Mouse (Mus musculus): Measurements from ENCODE around the gene Mxi1. TPM values are rescaled to one million over a fixed set of nuclear protein-coding genes. Genes with fewer than 3 reads are reported as not detected.
"Not testable (repeated sequence)": the region's sequence is repeated elsewhere in the genome, so short reads cannot be mapped to it uniquely, and the experiment has no call there.

Gene Mxi1
- total and polyA plus RNA-seq, 3 experiments, result 10.6 to 19.9 (median 18.9) TPM

DNA sequence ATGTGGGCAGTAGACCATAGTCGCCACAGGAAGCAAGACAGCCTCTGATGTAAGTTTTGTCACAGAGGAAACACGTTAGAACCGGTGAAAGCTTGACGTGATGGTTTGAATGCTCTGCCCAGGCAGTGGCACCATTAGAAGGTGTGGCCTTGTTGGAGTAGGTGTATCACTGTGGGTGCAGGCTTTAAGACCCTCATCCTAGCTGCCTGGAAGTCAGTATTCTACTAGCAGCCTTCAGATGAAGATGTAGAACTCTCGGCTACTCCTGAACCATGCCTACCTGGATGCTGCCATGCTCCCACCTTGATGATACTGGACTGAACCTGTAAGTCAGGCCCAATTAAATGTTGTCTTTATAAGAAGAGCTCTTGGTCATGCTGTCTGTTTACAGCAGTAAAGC is 85.5 kb downstream of the Mxi1 start:
- H3K9me3 ChIP-seq (replicated peaks; ENCODE audit: low read length); H3K79me2 ChIP-seq (replicated peaks; ENCODE audit: control insufficient read depth, extremely low read depth, insufficient read depth, poor library complexity, severe bottlenecking); H3K27me3 ChIP-seq (replicated peaks); dilution Hi-C loops (cut with MboI; ENCODE audit: extremely low pct_ligation_motif_present, extremely low pct_unique_long_range_greater_than_20kb, low sequenced_read_pairs): not testable (repeated sequence)
- H3K27ac ChIP-seq (ENCODE audit: insufficient read depth, low read depth), result peak overlapping the region; percentile 95
- H3K4me3 ChIP-seq (replicated peaks in 1 of 3; ENCODE audit: low read depth in 2 of 3, low read length in 2 of 3, poor library complexity in 1 of 3), result peak overlapping the region; percentile 42 to 58 (median 44)
- in situ Hi-C loops (cut with MboI; ENCODE audit: low pct_ligation_motif_present, low pct_unique_long_range_greater_than_20kb, low sequenced_read_pairs), result loop anchor here (10.0 to 25.0 kb wide), 2 partner anchors 189 to 366 kb away; partner anchors contain the start of gene Nutf2-ps1
- H3K36me3 ChIP-seq (replicated peaks in 1 of 2; ENCODE audit: control insufficient read depth in 1 of 2, insufficient read depth in 1 of 2, low read length in 1 of 2), result peaks cover 0 to 11% of the 10 kb centered on the region in 2 experiments
- DNase-seq (ENCODE audit: extremely low read depth), result peak; percentile 75
- TF ChIP-seq ELF1 (IDR thresholded peaks at IDR 0.05; ENCODE audit: low read depth, low read length) (peak; percentile 12; the same call in 1 of the 2 replicates), POLR2AphosphoS2 (IDR thresholded peaks at IDR 0.05; ENCODE audit: low read depth, low read length) (0 out of 2 replicates have a peak, but pooled peaks have one; percentile 20), GABPA (IDR thresholded peaks at IDR 0.05; ENCODE audit: insufficient replicate concordance, low read depth, low read length) (0 out of 2 replicates have a peak, but pooled peaks have one; percentile 21), ETS1 (conservative IDR thresholded peaks at IDR 0.05; ENCODE audit: low read depth, low read length) (peak; percentile 44), MYC (IDR thresholded peaks at IDR 0.05; ENCODE audit: low read depth, low read length) (0 out of 2 replicates have a peak, but pooled peaks have one; percentile 29), TBP (conservative IDR thresholded peaks at IDR 0.05; ENCODE audit: low read depth, low read length) (peak; percentile 56), MXI1 (IDR thresholded peaks at IDR 0.05; ENCODE audit: low read depth, low read length) (peak; percentile 41; the same call in 1 of the 2 replicates), ZMIZ1 (IDR thresholded peaks at IDR 0.05; ENCODE audit: low read depth, low read length) (peak; percentile 59)
- H3K9ac ChIP-seq (ENCODE audit: insufficient read depth, low read depth), result peak overlapping the region; percentile 74; the same call in 1 of the 2 replicates
- peaks cover 25 to 68% of the 10 kb centered on the region in 2 experiments for H3K4me1 ChIP-seq (ENCODE audit: control insufficient read depth in 1 of 2, insufficient read depth in 2 of 2)
- peak overlapping the region; percentile 86 for H3K4me2 ChIP-seq (ENCODE audit: insufficient read depth, low read depth, poor library complexity, severe bottlenecking)

DNA sequence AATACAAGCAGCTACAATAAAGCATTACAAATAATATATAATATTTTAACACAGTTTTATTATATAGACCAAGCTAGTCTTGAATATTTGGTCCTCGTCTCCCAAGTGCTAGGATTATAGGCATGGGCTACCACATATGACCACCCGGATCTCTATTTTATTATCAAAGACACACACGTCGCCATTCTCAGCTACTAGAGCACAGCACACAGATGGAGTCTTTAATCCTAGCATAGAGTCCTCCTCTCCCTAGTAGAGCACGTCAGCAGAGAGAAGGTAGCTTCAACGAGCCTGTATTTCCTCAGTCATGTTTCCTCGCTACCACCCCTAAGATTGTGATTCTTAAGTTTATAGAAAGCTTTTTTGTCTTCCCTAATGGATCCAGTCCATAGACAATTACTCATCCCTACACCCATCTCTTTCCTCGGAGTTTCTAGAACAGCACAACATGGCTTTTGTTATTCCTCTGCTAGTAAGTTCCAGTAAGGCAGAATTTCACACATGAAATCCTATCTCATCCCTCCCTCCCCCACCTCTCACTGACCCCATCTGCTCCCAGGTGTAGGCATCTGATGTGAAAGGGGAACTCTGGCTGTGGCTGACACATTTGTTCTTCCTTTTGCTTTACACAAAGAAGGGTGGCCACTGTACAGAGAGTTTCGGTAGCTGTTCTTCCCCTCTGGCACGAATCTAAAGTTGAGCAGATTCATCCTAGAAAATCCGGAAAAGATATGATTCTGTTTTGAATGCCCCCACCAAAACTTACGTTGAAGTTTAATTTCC is 87.3 kb downstream of the Mxi1 start:
- peak overlapping the region in 2 of 3 experiments; percentile 2 to 50 for H3K4me3 ChIP-seq (replicated peaks in 1 of 3; ENCODE audit: low read depth in 2 of 3, low read length in 2 of 3, poor library complexity in 1 of 3)
- peak overlapping the region; percentile 29 for H3K4me2 ChIP-seq (ENCODE audit: insufficient read depth, low read depth, poor library complexity, severe bottlenecking)
- no peaks in the 10 kb centered on the region for H3K79me2 ChIP-seq (replicated peaks; ENCODE audit: control insufficient read depth, extremely low read depth, insufficient read depth, poor library complexity, severe bottlenecking)
- dilution Hi-C loops (cut with MboI; ENCODE audit: extremely low pct_ligation_motif_present, extremely low pct_unique_long_range_greater_than_20kb, low sequenced_read_pairs) (no loop called here), in situ Hi-C loops (cut with MboI; ENCODE audit: low pct_ligation_motif_present, low pct_unique_long_range_greater_than_20kb, low sequenced_read_pairs) (loop anchor here (10.0 to 25.0 kb wide), 2 partner anchors 187 to 365 kb away; partner anchors contain the start of gene Nutf2-ps1)
- H3K36me3 ChIP-seq (replicated peaks in 1 of 2; ENCODE audit: control insufficient read depth in 1 of 2, insufficient read depth in 1 of 2, low read length in 1 of 2), result peaks cover 0 to 20% of the 10 kb centered on the region in 2 experiments
- peaks cover 24 to 70% of the 10 kb centered on the region in 2 experiments for H3K4me1 ChIP-seq (ENCODE audit: control insufficient read depth in 1 of 2, insufficient read depth in 2 of 2)
- H3K9ac ChIP-seq (ENCODE audit: insufficient read depth, low read depth), result peak overlapping the region; percentile 58
- no peaks in the 10 kb centered on the region for H3K9me3 ChIP-seq (replicated peaks; ENCODE audit: low read length)
- peak; percentile 78 for DNase-seq (ENCODE audit: extremely low read depth)
- H3K27ac ChIP-seq (ENCODE audit: insufficient read depth, low read depth), result peak overlapping the region; percentile 87
- H3K27me3 ChIP-seq (replicated peaks), result no peaks in the 10 kb centered on the region
- TF ChIP-seq ZMIZ1 (IDR thresholded peaks at IDR 0.05; ENCODE audit: low read depth, low read length) (no peak), CTCF (conservative IDR thresholded peaks at IDR 0.05 in 1 of 2, IDR thresholded peaks at IDR 0.05 in 1 of 2; ENCODE audit: low read depth in 2 of 2, low read length in 2 of 2) (no peak), ZKSCAN1 (IDR thresholded peaks at IDR 0.05; ENCODE audit: borderline replicate concordance, low read depth, low read length) (no peak), RCOR1 (conservative IDR thresholded peaks at IDR 0.05; ENCODE audit: low read depth, low read length) (no peak), NELFE (IDR thresholded peaks at IDR 0.05; ENCODE audit: low read depth, low read length) (no peak), MEF2A (IDR thresholded peaks at IDR 0.05; ENCODE audit: borderline replicate concordance, low read depth, low read length) (peak; percentile 44; the same call in 1 of the 2 replicates), PAX5 (IDR thresholded peaks at IDR 0.05; ENCODE audit: low read length) (no peak), USF2 (conservative IDR thresholded peaks at IDR 0.05; ENCODE audit: low read depth, low read length) (no peak), MXI1 (IDR thresholded peaks at IDR 0.05; ENCODE audit: low read depth, low read length) (no peak; the same call in 1 of the 2 replicates), MAX (IDR thresholded peaks at IDR 0.05; ENCODE audit: low read length) (no peak), UBTF (IDR thresholded peaks at IDR 0.05; ENCODE audit: low read depth, low read length) (no peak), KAT2A (IDR thresholded peaks at IDR 0.05; ENCODE audit: insufficient replicate concordance, low read length) (no peak), SMC3 (IDR thresholded peaks at IDR 0.05; ENCODE audit: low read depth, low read length) (no peak), POLR2A (IDR thresholded peaks at IDR 0.05; ENCODE audit: low read depth, low read length) (no peak), USF1 (IDR thresholded peaks at IDR 0.05; ENCODE audit: low read depth, low read length) (no peak), ETS1 (conservative IDR thresholded peaks at IDR 0.05; ENCODE audit: low read depth, low read length) (peak; percentile 86), HCFC1 (IDR thresholded peaks at IDR 0.05; ENCODE audit: low read depth, low read length) (no peak), IRF4 (IDR thresholded peaks at IDR 0.05; ENCODE audit: low read depth, low read length) (peak; percentile 86), POLR2AphosphoS2 (IDR thresholded peaks at IDR 0.05; ENCODE audit: low read depth, low read length) (no peak), ELF1 (IDR thresholded peaks at IDR 0.05; ENCODE audit: low read depth, low read length) (no peak), EP300 (IDR thresholded peaks at IDR 0.05; ENCODE audit: low read length) (peak; percentile 76), TBP (conservative IDR thresholded peaks at IDR 0.05; ENCODE audit: low read depth, low read length) (0 out of 2 replicates have a peak, but pooled peaks have one; percentile 22), BHLHE40 (IDR thresholded peaks at IDR 0.05; ENCODE audit: low read depth, low read length) (peak; percentile 66), GABPA (IDR thresholded peaks at IDR 0.05; ENCODE audit: insufficient replicate concordance, low read depth, low read length) (no peak), ZNF384 (IDR thresholded peaks at IDR 0.05; ENCODE audit: low read depth, low read length) (no peak), MAZ (IDR thresholded peaks at IDR 0.05; ENCODE audit: low read depth, low read length) (no peak; the same call in 1 of the 2 replicates), CHD2 (IDR thresholded peaks at IDR 0.05; ENCODE audit: low read length) (peak; percentile 82), CHD1 (IDR thresholded peaks at IDR 0.05; ENCODE audit: low read depth, low read length) (no peak)

All from CH12.LX (cell line).